Mouse (Mus musculus) liver, adult (tissue): ENCODE results near the gene Gm20388.

Experiments used
- GATA4 ChIP-seq: IDR thresholded peaks from 2 replicates; pipeline ENCODE4 v1.6.1; 2014; ENCODE audit warnings: mild to moderate bottlenecking, low read length; ENCODE audit not compliant: insufficient replicate concordance

The Gm20388 gene

DNA sequence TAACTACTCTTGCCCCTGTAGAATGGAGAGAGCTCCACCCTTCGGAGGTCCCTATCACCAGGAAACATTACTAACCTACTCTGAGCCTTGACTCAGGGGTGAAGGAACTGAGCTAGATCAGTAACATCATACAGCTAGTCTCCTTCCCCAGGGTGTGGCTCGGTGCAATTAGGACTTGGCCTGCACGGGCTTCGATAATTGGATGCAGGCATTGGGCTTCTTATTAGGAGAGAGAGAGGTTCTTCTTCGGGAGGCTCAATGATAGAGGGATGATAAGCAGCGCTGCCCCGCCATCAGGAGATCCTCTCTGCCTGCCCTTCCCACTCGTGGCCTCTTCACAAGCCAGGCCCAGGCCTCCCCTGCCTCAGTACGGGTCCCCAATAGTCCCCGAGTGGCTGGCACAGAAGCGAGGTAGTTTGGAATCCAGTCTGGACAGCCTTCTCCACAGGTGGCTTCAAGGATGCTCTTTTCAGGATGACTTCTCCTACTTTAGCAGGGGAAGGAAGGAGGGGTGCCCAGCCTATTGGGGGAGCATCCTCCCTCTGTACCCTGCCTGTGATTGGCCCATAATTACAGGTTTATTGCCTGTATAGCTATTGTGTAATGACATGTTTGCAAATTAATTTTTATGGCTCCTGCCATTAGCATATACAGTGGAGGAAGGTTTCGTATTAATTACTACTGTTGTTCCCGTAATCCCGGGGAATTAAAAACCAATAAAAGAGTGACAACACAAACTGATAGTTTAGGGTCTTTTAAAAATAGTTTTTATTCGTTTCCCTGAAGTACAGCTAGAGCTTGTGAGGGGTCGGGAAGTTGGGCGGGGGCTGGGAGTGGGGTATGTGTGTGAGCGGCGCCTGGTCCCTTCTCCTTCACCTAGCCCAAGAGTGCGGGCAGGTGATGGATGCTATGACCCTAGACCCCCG lies 575.2 kb downstream of the Gm20388 start:
- TF ChIP-seq GATA4: no peak

DNA sequence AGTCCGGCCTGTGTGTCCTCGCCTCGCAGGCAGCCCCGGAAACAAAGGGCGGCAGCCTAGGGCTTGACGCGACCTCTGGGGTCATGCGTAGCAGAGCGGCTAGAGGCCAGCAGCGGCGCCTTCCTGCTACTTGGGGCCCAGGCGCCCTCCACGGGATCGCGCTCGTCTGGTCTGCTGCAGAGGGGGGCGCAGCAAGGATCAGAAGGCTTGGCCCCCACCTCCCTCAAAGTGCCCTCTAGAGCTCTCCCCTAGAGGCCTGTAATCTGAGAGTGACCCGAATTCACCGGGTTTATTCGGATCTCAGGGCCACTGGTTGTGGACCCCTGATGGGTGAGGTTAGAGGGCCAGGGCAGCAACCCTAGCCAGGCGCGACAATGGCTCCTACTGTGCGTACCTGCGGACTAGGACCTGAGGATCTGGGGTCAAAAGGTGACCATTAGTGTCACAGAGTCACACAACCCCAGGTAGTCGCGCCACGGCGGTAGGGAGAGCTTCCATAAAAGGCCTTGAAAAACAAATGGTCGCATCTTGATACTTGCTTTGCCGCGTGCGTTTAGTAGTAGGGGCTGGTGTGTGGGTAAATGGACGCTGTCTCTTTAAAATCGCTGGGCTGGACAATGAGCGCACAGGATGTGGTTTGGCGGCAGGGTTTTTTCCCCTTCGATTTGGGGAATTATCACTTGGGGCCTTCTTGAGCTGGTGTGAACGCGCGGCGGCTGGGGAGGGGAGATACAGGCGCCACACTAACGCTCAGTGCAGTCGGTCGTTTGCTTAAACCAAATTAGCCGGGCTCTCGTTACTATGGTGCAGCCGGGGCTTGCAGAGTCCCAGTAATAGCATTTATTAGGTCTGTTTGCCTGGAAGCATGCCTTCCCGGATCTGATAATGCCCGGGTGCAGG lies 576.1 kb downstream of the Gm20388 start:
- no peak for TF ChIP-seq GATA4

DNA sequence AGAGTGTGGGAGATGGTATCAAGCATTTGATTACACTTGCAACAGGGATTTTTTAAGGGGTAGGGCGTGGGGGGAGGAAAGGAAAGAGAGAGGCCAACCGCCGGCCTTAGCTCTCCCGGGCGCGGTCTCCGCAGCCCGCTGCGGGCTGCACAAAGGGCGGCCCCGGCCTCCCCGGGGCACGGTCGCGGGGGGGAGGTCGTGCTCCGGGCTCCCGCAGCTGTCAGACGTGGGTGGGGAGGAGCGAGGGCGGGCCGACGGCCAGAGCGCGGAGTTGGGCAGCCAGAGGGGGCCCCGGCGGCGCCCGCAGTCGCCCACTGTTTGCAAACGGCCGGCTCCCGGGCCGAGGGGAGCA lies 576.7 kb downstream of the Gm20388 start:
- no peak for TF ChIP-seq GATA4

DNA sequence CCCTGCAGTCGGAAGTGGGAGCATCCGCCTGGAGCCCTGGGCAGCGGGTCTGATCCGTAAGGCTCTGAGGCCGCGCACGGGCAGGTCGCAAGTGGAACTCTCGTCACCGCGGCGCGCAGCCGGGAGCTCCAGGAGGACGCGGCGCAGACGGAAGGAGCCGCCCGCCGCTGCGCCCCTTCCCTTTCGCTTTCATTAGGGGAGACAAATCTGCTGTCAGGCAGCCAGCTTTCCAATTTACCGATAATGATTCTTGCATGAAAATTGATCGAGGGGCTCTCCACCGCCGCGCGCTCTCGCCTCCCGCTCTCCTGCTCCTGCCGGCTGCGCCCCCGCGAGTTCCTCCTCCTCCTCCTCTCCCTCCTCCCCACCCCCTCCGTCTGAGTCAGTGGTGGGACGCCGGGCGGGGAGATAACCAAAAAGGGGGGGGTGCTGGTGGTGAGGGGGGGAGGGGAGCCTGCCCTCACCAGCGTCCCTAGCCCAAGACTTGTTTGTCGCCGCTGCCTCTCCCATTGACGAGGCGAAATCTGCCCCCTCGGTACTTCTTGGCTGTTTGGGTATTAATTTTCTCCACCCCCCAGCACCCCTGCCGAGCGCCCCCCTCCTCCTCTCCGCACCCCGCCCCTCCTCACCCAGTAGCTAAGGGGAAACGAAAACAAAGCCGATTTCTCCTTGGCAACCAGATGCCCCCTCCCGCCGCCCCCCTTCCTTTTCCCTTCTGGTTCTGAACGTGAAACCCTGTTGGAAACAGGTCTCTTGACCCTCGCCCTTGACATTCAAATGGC lies 577.3 kb downstream of the Gm20388 start:
- TF ChIP-seq GATA4: no peak; the same call in 1 of the 2 replicates

DNA sequence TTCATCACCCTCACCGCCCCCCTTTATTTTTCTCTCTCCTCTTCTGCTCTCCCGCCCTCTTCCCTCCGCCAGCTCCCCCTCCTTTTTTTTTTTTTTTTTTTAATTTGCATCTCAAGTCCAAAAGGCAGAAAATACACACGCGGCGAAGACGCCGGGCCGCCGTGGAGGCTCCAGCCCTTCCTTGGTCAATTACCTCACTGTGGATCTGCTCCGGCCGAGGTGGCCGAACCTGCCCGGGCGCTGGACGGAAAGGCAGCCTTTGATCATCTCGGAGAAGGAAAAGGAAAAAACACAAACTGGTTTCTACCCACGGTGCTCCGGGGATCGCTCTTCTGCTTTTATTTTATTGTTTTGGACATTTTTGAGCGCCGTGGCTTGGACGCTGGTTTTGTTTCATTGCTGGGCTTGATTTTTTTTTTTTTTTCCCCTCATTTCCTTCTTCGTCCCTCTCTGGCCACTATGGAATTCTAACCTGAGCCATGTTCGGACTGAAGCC lies 578.0 kb downstream of the Gm20388 start:
- TF ChIP-seq GATA4: no peak

DNA sequence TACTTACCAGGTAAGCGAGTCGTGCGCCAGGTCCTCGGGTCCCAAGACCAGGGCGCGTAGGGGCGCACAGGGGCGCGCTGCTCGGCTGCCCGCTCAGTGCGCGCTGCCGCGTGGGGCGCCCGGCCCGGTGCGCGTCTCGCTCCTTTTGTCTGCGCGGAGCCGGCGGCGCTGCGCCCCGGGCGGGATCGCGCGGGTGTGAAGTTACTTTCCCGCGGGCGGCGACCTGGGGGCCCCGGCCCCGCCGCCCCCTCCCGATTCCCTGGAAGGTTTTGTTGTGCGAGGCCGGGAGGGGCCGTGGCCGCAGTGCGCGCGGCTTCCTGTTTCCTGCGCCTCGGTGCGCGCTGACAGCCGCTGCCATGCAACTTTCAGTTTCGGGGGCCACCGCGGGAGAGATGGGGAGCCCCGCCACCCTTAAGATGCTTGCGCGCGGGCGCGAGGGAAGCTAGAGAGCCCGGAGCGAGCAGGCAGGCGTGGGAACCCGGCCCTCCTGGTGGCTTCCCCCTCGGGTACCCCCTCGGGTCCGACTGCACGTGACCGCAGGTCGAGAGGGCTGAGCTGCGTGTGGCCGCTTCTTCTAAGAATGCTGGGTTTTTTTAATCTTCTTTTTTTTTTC lies 578.6 kb downstream of the Gm20388 start:
- TF ChIP-seq GATA4: peak; percentile 50; the same call in 1 of the 2 replicates

DNA sequence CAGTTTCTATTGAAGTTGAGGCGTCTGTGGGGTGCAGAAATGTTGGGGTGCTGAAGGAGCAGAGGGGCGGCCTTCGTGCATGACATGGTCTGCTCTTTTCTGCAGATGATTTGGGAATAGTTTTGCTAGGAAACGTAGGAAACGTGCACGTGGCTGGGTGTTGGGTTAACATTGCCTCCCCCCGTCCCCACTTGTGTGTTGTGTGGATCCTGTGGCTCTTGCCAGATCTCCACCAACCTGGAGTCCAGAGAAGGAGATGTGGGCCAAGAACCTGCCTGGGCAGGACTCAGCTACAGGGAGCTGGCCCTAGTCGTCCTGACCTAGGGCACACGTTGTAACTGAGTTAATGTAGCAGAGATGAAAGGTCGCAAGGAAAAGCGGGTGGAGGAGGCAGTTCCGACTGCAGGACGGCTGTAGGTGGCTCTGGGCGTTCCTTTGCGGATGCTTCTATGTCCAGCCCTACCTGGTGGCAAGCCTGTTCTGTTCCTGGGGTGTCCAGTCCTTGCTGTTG lies 579.2 kb downstream of the Gm20388 start:
- TF ChIP-seq GATA4: no peak

DNA sequence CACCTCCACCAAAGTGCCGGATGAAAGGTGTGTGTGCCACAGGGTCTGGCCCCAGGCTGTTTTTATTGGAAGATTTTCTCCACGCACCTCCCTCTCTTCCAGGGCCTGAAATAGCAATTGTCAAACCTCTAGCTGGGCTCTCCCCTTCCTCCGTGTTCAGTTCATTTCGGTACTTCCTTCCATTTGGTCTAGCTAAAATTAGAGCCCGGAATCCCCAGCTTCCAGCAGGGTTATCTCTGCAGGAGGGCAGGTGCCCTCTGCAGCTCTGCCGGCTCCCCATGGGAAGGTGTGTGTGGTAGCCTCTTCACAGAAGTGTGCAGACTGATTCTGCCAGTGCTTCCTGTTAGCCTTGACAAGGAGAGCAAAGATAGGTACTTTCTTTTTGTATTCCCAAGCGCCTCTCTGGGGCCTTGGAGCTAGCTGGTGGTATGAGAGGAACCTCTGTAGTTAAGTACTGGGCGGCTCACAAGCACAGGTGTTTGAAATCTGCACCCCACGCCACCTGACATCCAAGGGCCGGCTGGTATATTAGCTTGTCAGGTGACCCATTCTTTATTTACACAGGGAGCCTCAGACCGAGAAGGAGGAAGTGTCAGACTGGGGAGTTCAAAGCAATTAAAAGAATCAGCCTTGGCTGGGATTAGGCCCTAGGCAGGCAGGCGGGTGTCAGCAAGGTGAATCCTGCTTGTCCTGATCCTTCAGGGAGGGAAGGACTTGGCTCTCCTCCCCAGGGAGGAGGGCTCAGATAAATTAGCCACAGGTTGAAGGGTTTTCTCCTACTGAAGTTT lies 579.9 kb downstream of the Gm20388 start:
- no peak for TF ChIP-seq GATA4

DNA sequence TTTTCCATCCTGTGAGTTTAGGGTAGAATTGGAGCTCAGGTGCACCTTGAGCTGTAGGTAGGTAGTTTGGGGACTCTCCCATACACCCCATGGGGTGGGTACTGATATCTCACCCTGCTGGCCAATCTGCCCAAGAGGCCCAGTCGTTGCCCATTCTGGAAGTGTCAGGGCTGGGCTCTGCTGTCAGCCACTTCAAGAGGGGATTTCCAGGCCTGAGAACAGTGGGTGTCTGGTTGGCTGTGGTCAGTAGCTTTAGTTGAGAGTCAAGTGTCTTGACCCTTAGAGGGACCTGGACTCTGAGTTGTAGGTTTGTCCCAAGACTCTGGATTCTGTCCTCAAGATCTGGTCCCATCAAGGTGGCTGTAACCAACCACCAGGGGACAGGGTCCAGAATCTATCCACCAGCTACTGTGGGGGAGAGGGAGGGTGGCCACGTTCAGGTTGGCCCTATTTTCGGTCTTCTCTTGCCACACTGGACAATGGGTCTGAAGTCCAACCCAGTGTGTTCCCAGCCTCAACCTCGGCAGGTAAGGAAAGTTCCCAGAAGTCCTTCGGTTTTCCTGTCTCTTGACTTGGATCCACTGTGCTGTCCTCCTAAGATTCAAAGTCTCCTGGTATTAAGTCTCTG lies 580.6 kb downstream of the Gm20388 start:
- no peak for TF ChIP-seq GATA4

DNA sequence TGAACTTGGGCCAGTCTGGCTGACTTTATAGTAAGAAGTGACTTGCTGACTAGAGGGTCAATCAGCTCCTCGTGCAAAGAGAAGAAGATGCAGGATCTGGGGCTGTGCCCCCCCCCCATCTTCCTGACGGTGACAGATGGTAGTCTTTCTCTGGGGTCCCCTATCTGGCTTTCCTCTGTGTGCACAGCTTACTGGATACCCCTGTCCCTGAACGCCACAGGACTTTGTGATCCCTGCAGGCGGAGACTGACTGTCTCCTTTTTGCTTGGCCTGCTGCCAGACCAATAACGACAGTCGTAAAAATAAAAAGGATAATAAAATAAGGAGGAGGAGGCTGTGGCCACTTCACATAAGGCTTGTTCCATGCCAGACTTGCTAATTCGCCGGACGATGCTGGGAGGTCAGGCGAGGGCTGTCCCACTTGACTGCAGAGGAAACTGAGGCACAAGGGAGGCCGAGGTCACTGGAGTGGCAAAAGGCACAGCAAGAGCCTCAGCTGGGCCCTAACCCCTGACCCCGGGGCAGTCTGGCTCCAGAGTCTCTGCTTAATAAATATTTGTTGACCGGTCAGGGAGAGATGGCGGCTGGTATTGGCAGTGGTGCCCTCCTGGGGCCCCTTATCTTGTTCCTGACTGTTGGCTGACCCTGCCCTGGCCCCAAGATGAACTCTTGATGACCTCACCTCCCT lies 581.7 kb downstream of the Gm20388 start:
- TF ChIP-seq GATA4: peak; percentile 97

DNA sequence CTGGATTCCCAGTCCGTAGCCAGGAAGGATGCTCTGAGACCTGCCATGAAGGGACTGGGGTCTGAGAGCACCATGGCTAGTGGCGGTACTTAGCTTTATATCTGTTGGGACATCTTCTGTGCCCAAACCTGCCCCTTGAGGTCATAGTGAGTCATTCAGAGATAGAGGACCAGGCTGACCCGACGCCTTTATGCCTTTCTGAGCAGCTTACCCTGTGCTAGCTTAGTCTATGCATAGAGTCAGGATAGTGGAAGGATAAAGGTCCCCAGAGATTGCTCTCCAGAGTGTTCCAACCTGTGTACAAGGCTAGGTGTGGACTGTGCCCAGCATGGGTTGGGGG lies 582.2 kb downstream of the Gm20388 start:
- TF ChIP-seq GATA4: no peak
